ENCODE assay signal across 16 mouse cellular contexts in the genomic region with DNA sequence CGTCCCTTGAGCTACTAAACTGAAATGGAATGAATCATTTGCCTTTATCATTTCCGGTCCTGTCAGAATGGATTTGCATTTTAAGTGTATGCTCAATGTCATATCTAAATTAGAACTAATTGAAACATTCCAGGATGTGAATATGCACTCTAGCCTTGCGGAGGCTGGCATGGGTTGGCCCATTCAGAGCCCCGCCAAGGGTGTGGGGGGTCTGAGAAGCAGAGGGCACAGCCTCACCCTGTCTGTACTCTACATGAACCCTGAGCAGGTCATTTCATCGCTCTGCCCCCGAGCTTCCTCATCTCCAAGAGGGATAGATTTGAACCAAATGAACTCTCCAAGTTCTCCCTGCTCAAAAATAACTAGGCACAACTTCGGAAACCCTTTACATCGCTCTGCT.
"Had no signal": no experiment of that assay in that cellular context is flagged by ENCODE, and none has a peak within 500 bp of the region (broad histone marks: within the 10 kb centered on the region; RNA-seq: fewer than 3 reads in every experiment).

No protein-coding gene starts in this region.

- H3K27me3 ChIP-seq: neural tube, embryonic 12.5 days; neural tube, embryonic 13.5 days; neural tube, embryonic 15.5 days; stomach, embryonic 15.5 days had no signal

- H3K4me2 ChIP-seq: neural tube, embryonic 12.5 days; neural tube, embryonic 13.5 days; neural tube, embryonic 15.5 days; stomach, embryonic 15.5 days had no signal

- H3K4me1 ChIP-seq: neural tube, embryonic 12.5 days; neural tube, embryonic 13.5 days; stomach, embryonic 15.5 days had no signal

- H3K36me3 ChIP-seq: neural tube, embryonic 12.5 days; neural tube, embryonic 13.5 days; neural tube, embryonic 15.5 days; stomach, embryonic 15.5 days had no signal

- H3K9me3 ChIP-seq: neural tube, embryonic 12.5 days; neural tube, embryonic 13.5 days; neural tube, embryonic 15.5 days; stomach, embryonic 15.5 days had no signal

- H3K9ac ChIP-seq: neural tube, embryonic 12.5 days; neural tube, embryonic 13.5 days; neural tube, embryonic 15.5 days; stomach, embryonic 15.5 days had no signal

- H3K27ac ChIP-seq: neural tube, embryonic 12.5 days; neural tube, embryonic 13.5 days; neural tube, embryonic 15.5 days; stomach, embryonic 15.5 days; stomach, postnatal 0 days had no signal

- H3K4me3 ChIP-seq: neural tube, embryonic 12.5 days; neural tube, embryonic 13.5 days; neural tube, embryonic 15.5 days; stomach, embryonic 15.5 days had no signal

- DNase-seq: right cerebral cortex, adult 18-20 months; right cerebral cortex, postnatal 14 days; right cerebral cortex, postnatal 25 days; right cerebral cortex, postnatal 4 days; spleen, adult 18-20 months; thymus, adult 18-20 months; thymus, adult 2 months; thymus, postnatal 14 days; thymus, postnatal 25 days; thymus, postnatal 36 days; thymus, postnatal 4 days had no signal
